Mouse (Mus musculus) frontal cortex, adult 2 months (tissue): ENCODE measurements around the gene Tstd1. TPM values are rescaled to one million over a fixed set of nuclear protein-coding genes. Genes with fewer than 3 reads are reported as not detected.

Experiments
- DNase-seq, 2 experiments: peaks; one replicate each; pipeline ENCODE4 v3.0.0; 2022; ENCODE audit warnings: low spot score in 1 of 2; ENCODE audit errors: extremely low spot score in 1 of 2
- polyA plus RNA-seq: library from polyadenylated mRNA; depleted of rRNA; stranded (reverse); fragments of >200 nt; gene quantifications from 2 replicates; pipeline ENCODE4 v1.2.3, GENCODE M21; 2012; rRNA removed

The Tstd1 gene
- 4.1 and 5.0 TPM in 2 replicates for polyA plus RNA-seq

DNA sequence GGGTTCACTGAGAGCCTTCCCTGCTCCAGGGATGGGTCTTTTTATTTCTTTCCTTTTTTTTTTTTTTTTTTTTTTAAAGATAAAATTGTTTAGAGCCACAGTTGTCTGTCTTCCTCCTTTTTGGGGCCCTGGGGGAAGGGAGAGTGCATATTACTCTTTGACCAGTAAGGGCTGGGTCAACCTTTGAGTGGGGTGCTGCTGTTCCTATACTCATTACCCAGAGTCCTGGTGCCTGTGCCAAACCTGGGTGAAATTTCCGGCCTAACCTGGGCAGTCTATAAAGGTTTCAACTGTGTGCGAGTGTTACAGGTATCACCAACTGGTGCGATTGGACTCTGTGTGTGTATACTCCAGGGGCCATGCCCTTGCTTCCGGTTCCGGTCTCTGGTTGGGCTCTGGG, at the start of gene Tstd1:
Tstd1 (plus strand) TSS at position 213 of the 400 bp plus-strand sequence.
- no peak for DNase-seq

DNA sequence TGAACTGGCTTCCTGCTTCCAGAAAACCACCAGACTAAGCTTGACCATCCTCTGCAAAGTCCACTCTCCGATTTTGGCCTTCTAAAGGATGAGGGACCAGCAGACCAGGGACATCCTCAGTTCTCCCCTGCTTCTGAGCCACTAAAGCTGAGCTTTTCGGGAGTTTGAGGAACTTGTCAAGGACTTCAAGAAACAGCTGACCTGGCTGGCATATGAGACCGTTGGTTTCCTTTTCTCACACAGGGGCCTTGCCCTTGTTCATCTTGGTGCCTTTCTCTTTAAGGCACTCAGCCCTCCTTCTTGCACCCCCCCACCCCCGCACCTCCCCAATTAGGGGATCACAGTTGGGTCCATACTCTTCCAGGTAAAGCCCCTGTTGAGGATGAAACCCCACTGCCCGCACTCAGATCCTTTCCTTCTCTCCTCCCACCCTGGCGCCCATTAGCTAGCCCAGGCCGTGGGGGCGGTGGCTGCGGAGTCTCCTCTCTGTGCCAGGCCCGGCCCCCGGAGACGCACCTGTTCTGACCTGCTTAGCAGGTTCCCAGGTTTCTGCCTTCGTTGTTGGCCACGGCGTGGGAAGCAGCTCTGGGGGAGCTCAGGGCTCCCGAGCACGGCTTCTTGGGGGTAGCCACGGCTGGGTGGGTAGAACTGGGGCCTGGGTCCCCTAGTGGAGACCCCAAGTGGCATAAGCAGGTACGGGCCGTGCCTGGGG, 48.7 kb upstream of the Tstd1 start, which contains the start of gene Nectin4:
Nectin4 (plus strand) TSS at position 255 of the 712 bp plus-strand sequence.
- no peak for DNase-seq

DNA sequence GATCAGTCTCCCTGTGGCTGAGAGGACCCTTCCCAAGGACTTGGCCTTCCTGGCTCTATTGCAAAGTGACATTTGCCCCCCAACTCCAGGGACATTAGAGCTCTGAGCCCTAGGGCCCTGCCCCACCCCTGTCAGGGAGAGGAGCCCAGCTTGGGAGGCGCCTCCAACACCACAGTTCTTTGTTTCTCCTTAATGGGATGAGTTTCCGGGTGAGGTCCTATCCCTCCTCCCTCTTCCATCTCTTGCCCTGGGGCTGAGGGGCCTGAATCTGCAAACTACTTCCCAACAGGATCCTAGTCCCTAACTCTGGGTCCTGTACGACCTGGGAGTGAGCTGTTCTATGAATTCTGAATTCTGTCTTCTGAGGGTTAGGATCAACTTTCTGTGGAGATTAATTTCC, 45.8 kb upstream of the Tstd1 start:
- DNase-seq: no peak

DNA sequence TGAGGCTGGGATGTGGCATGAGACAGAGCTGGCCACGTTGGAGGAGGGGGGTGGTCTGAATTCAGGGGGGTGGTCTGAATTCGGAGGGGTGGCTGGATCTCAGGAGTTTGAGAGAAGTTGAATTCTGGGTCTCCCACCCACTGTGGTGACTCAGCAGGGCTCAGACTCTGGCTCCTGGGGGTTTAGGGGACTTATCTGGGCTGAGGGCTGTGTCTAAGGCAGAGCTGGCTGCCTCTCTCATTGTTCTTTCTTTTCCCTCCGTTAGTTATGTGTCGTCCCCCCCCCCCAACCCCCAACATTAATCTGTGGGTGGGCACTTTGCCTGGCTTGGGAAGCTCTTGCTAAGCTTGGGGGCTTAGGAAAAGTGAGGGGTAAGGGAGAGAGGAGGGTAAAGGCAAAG, 44.7 kb upstream of the Tstd1 start:
- no peak for DNase-seq

DNA sequence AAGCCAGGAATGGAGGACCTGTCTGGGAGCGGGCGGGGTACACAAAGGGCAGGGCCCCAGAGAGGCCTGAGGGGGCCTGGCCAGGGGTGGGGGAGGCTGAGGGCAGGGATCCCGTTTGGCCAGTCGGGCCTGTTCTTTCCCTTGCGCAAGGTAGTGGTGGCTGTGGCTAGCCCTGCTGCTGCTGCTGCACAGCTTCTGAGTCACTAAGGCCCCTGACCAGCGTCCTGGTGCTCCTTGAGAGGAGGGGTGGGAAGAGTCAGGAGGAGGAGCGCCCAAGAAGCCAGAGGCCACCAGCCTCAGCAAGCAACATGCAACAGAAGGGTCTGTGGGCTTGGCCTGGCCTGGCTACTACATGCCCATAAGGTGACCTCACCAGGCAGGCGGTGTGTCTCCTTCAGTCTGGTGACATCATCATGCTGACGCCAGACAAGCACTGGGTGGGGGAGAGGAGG, 43.0 kb upstream of the Tstd1 start:
- no peak for DNase-seq

DNA sequence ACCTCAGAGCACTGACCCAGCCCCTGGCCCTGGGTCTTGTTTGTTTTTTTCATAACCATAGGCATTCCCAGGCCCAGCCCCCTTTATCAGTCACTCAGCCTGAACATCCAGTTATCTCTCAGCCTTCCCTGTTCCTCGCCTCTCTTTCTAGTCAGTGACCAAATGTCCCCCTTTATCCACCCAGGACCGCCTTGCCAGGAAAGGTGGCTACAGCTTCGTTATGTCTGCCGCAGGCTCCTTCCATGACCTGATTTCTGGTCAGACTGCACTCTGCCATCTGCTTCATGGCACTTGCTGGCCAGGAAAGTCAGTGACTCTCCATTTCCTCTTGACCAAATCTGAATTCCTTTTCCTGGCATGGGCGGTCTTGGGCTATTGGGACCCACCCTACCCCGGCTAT, 40.4 kb upstream of the Tstd1 start:
- DNase-seq: no peak

DNA sequence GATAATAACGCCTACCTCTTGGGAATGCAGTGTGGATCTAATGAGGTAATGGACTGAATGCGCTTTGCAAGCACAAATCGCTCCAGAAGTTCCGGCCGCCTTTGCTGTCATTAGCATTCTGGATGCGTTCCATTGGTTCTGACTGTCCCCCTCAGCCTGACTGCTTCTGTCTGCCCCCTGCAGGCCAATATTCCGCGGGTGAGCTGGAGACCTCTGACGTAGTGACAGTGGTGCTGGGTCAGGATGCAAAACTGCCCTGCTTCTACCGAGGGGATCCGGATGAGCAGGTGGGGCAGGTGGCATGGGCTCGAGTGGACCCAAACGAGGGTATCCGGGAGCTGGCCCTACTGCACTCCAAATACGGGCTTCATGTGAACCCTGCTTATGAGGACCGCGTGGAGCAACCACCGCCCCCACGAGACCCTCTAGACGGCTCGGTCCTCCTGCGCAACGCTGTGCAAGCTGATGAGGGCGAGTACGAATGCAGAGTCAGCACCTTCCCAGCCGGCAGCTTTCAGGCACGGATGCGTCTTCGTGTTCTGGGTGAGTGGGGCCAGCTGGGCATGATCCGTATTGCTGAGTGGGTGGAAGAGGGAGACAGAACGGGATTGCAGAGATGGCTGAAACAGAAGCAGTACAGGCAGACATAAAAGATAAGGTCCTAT, 38.6 kb upstream of the Tstd1 start:
- peak in 1 of 2 experiments; percentile 84 for DNase-seq

DNA sequence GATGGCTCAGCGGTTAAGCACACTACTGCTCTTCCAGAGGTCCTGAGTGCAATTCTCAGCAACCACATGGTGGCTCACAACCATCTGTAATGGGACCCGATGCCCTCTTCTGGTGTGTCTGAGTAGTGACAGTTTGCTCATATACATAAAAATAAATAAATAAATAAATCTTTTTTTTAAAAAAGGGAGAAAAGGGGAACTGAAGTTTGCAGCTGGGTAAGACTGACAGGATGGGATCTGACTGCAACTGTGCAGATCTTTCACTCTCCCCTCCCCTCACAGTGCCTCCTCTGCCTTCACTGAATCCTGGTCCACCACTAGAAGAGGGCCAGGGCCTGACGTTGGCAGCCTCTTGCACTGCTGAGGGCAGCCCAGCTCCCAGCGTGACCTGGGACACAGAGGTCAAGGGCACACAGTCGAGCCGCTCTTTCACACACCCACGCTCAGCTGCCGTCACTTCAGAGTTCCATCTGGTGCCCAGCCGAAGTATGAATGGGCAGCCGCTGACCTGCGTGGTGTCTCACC, 36.5 kb upstream of the Tstd1 start:
- DNase-seq: no peak

DNA sequence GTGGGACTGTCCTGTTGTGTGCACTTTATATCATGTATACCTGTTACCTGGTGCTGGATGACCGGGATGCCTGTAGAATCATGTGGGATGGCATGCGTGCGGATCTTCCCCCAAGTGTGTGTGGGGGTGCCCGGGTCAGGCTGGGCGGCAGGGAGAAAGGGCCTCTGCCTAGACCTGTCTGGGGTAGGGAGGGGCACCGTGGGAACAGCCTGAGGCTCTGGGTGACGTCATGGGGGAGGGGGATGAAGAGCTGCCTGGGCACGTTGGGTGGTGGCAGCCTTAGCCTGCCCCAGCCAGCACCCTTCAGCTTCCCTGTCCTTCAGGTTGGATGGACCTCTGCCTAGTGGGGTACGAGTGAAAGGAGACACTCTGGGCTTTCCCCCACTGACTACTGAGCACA, 34.3 kb upstream of the Tstd1 start:
- DNase-seq: no peak

DNA sequence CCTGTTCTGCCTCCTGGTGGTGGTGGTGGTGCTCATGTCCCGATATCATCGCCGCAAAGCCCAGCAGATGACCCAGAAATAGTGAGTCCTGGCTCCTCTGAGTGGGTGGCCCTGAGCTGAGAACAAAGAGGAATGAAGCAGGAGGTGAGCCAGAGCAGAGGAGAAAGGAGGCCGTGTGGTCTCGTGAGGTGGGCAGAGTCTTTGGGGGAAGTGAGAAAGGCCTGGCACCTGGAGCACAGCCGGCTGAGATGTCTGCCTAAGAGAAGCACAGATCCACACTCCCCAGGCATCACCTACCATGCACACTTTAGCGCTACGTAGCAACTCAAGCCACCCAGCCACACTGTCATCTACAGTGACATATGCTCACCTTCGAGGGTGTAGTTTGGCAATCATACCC, 33.5 kb upstream of the Tstd1 start:
- no peak for DNase-seq

DNA sequence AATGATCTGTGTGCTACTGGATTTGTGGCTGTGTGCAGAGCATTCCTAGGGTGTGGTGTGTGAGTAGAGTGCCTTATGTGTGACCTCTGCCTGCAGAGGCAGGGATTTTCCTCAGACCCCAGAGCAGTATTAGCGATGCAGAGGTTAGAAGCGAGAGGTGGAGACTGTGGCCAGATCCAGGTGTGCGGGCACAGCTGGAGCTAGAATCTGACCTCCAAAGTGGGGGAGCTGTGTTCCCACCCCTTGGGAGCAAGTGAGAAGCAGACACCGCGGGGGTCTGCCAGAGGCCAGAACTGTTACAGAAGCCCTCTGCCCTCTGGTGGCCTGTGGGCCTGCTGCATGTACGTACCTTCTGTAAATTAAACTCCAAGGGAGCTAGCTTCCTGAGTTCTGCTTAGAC, 31.6 kb upstream of the Tstd1 start:
- no peak for DNase-seq

DNA sequence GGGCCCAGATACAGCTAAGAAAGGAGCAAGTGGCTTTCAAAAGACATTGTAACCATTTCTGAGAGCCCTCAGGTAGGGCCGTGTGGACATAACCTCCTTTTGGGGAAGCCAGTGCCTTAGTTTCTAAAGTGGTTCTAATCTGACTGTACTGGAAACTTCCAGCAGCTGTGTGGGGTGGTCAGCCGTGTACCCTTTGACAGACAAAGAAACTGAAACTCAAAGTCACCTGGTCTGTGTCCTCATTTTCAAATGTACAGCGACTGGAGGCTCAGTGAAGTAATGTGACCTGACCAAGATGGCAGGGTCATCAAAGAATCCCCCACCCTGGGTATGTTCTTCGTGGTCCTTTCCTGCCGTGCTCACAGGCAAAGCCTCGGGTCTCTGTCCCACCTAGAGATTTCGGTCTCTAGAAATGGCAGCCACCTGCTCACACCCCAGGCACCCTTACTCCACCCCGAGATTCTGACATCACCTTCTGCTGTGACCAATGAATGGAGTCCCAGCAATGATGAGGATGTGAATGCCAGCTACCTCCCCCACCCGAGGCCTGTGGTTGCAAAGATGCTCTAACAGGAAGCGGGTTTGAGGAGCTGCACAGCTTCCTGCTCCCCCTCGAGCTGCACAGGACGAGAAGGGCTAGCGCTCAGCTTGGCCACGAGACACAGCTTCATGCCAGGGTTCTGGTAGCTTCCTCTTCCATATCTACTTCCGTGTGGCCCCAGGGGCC, 30.1 kb upstream of the Tstd1 start, which contains the start of gene Arhgap30:
Arhgap30 (plus strand) TSS at position 579 of the 727 bp plus-strand sequence.
- DNase-seq: no peak

DNA sequence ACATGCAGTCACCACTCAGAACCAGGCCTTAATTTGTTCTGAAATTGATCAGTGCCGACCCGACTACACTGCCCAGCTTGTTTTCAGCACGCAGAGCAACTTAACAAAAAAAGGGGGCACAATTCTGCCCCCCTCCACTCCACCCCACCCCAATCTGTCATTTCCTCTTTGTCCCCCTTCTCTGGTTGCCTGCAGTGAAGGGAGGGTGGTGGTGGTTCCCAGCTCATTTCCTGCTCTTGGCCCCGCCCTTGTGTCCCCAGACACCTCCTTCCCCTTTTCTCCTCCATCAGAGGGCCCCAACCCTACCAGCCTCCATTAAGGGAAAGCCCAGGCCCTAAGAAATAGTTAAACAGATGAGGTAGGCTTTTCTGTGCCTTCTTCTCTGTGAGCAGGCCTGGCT, 28.6 kb upstream of the Tstd1 start:
- no peak for DNase-seq

DNA sequence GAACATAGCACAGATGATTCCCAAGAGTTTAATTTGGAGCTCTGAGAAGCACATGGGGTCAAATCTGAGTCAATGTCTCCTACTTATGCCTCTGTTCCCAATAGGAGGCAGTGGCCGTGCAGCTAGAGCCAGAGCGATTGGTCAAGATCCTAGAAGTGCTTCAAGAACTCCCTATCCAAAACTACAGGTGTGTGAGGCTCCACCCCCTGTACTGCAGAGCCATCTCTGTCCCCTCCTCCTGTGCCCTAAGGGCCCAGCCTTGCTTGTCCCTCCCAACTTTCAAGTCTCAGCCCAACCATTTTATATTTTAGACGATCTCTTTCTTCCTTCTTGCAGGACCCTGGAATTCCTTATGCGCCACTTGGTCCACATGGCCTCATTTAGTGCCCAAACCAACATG, 16.9 kb upstream of the Tstd1 start:
- no peak for DNase-seq

DNA sequence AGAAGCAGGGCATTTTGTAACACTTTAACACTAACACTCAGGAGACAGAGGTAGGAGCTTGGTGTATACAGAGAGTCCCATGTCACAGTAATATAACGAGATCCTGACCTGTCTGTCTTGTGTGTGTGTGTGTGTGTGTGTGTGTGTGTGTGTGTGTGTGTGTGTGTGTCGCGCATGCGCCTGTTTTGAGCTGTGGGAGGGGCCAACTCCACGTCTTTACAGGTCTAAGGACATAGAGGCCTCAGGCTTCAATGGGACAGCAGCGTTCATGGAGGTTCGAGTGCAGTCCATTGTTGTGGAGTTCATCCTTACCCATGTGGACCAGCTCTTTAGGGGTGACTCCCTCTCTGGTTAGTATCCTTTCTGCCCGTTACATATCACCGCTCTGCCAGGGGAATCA, 15.7 kb upstream of the Tstd1 start:
- no peak for DNase-seq

DNA sequence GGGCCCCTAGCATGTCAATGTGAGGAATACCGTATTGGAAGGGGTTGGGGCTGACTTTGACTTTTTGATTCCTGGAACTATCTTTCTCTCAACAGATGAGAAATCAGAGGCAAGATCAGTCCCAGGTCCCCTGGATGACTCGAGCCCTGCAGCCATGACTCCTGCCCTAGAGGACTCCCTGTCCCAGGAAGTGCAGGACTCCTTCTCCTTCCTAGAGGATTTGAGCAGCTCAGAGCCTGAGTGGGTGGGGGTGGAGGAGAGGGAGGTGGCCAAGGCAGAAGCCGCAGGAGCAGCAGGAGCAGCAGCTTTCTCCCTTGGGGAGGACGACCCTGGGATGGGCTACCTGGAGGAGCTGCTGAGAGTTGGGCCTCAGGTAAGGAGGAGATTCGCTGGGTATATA, 11.4 kb upstream of the Tstd1 start:
- DNase-seq: no peak

DNA sequence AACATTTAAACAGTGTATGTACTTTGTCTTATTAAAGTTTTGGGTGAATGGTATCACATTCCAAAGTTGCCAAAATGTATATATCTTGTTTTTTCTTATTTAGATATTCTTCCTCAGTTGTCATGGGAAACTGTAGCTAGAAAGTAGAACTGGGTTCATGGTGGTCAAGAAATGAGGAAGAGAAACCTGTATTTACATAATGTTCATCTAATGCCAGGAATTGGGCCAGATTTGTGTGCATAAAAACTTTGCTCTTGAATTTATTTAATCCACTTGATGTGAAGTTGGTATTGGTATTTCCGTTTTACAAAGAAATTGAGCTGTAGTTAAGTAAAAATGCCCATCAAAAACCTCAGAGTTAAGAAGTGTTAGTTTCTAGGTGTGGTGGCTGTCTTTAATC, 8.4 kb upstream of the Tstd1 start:
- DNase-seq: no peak

DNA sequence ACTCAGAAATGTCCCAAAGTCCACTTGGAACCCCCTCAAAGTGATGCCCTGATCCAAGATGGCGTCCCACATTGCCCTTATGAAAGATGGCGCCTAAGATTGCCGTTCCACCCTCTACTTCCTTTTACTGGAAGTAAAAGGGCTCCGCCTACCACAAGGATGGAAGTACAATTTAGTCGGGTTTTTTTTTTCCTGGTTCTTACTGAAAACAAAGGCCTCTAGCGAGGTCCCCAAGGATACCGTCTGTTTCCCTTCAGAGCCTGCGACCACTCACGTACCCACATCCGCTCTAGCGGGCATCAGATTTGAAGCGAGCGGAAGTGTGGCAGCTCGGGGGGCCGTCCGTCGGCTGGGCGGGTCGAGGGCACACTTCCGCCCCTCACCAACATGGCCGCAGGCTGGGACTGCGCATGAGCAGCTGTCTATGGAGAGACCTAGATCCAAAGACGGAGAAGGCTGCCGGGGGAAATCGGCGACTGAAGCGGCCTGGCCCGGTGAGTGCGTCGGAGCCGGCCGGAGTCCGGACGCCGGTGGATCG, 7.7 kb upstream of the Tstd1 start, which contains the start of gene Usf1:
Usf1 (plus strand) TSS at position 367 of the 538 bp plus-strand sequence.
- DNase-seq: peak; percentile 91 to 95

DNA sequence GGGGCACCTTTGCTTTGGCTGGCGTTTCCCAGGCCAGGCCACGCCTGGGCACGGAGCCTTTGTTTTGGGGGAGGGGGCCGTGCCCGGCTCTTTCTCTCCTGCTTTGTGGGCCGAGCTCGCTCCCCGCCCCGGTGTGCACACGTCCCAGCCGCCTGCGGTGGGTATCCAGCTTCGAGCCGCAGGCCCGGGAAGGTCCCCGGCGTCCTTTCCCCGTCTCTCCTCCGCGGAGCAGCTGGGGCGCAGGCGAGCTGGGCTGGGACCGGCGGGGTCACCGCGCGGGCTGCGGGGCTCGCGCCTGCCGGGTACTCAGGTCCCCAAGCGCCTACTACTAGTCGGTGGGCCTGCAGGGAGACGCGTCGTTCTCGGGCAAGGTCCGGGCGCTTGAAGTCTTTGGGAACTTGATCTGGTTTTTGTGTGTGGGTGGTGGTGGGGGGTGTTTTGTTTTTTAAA, 7.2 kb upstream of the Tstd1 start:
- DNase-seq: no peak

DNA sequence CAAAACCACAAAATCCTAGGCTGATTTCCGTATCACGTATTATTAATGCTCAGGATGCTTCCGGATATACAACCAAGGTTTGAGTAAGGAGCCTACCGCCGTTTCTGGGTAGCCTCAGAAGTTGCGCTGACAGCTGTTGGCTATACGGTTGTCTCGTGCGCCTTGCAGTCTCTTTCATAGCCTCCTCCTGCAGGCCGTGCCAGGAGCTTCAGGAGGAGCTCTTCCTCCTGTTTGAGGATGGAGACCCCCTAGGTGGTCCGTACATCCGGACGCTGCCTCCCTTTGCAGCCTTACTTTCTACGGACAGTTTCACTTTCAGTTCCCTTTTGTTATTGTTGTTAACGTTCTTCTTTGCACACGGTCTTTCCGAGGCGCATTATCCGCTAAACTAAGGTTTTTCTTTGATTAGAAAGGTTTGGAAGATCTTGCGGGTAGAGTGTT, 6.7 kb upstream of the Tstd1 start:
- DNase-seq: peak in 1 of 2 experiments; percentile 19

DNA sequence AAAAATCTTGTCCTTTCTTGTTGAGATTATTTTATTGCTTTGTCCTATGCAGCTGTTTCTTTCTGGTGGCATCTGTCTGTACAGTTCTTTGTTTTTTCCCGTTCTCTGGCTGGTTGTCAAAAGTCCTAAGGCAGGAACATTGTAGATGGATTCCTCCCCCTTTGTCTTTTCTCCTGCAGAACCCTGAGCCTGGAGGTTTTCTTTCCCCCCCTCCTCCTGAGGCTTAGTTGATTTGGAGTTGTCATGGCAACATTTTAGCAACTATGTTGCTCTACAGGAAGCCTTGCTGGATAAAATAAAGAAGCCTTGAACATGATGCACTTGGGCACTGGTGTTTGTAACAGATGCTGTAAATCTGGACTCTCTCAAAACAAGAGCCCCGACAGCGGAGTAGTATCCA, 6.2 kb upstream of the Tstd1 start:
- peak in 1 of 2 experiments; percentile 59 for DNase-seq
